Mouse (Mus musculus): ENCODE measurements around the gene Slc35d2.
"Not testable (repeated sequence)": the region's sequence is repeated elsewhere in the genome, so short reads cannot be mapped to it uniquely, and the experiment has no call there.

Gene Slc35d2

GRCm38 (mm10) chr13:64052281-64052680 lies 76.9 kb downstream of the Slc35d2 start:
- DNase-seq (ENCODE audit: low spot score): not testable (repeated sequence)

GRCm38 (mm10) chr13:64050895-64051294 lies 78.3 kb downstream of the Slc35d2 start:
- DNase-seq (ENCODE audit: low spot score): peak; percentile 17

GRCm38 (mm10) chr13:64049535-64049934 lies 79.6 kb downstream of the Slc35d2 start:
- no peak for DNase-seq (ENCODE audit: low spot score)

GRCm38 (mm10) chr13:64048467-64048866 lies 80.7 kb downstream of the Slc35d2 start:
- no peak for DNase-seq (ENCODE audit: low spot score)
